Mouse (Mus musculus) midbrain, postnatal 0 days (tissue): ENCODE measurements at regions not wholly inside any gene's neighbourhood (a gene's known extent, or its start where the extent isn't known, plus 50 kb on each side); places are given as distances from the start of the nearest gene placed in this dataset.

ENCODE experiments used
- ATAC-seq: fragments of 200-750 bp; cut with Nextera tagmentation; 2 replicates; pipeline ENCODE4 v1.8.0; 2017; ENCODE audit warnings: moderate number of reproducible peaks, mild to moderate bottlenecking, moderate TSS enrichment, moderate library complexity; ENCODE audit not compliant: low FRiP score
- DNase-seq: peaks from one replicate; pipeline ENCODE4 v3.0.0-alpha.2; 2015; ENCODE audit warnings: low spot score
- H3K27ac ChIP-seq: fragments of 300-500 bp; sonication (generic); 2 replicates; pipeline ENCODE4 v1.5.1; 2014; ENCODE audit warnings: low read depth, mild to moderate bottlenecking, low read length, mixed read lengths
- H3K27me3 ChIP-seq: fragments of 300-500 bp; sonication (generic); 2 replicates; pipeline ENCODE4 v1.6.1; 2014; ENCODE audit warnings: low read length, control low read depth, mixed read lengths; ENCODE audit not compliant: insufficient read depth
- H3K36me3 ChIP-seq: fragments of 300-500 bp; sonication (generic); 2 replicates; pipeline ENCODE4 v1.6.1; 2014; ENCODE audit warnings: low read length, control low read depth, mixed read lengths; ENCODE audit not compliant: insufficient read depth
- H3K4me1 ChIP-seq: fragments of 300-500 bp; sonication (generic); 2 replicates; pipeline ENCODE4 v1.6.1; 2014; ENCODE audit warnings: mild to moderate bottlenecking, control low read depth, antibody characterized with exemption, low read length, mixed read lengths; ENCODE audit not compliant: insufficient read depth
- H3K4me2 ChIP-seq: fragments of 300-500 bp; sonication (generic); 2 replicates; pipeline ENCODE4 v1.6.1; 2014; ENCODE audit warnings: low read depth, mild to moderate bottlenecking, low read length, mixed read lengths; ENCODE audit not compliant: poor library complexity, severe bottlenecking
- H3K4me3 ChIP-seq: fragments of 300-500 bp; sonication (generic); 2 replicates; pipeline ENCODE4 v1.5.1; 2014; ENCODE audit warnings: low read depth, mild to moderate bottlenecking, low read length, moderate library complexity
- H3K9ac ChIP-seq: fragments of 300-500 bp; sonication (generic); replicated peaks from 2 replicates; pipeline ENCODE4 v1.6.1; 2014; ENCODE audit warnings: mild to moderate bottlenecking, low read length, moderate library complexity, mixed read lengths; ENCODE audit not compliant: poor library complexity, severe bottlenecking
- H3K9me3 ChIP-seq: fragments of 300-500 bp; sonication (generic); 2 replicates; pipeline ENCODE4 v1.6.1; 2016; ENCODE audit warnings: low read length, control low read depth
- CTCF ChIP-seq: IDR thresholded peaks from 2 replicates; pipeline ENCODE4 v1.5.1; 2016; ENCODE audit warnings: antibody characterized with exemption, mild to moderate bottlenecking
- WGBS: fragments of 180-500 bp; shearing (Covaris S2); extraction: QIAGEN DNeasy Blood & Tissue Kit; methylation state at CpG from one replicate; pipeline ENCODE4 v1.1.7; 2014; 5-methylcytosine and 5-hydroxymethylcytosine counted together

DNA sequence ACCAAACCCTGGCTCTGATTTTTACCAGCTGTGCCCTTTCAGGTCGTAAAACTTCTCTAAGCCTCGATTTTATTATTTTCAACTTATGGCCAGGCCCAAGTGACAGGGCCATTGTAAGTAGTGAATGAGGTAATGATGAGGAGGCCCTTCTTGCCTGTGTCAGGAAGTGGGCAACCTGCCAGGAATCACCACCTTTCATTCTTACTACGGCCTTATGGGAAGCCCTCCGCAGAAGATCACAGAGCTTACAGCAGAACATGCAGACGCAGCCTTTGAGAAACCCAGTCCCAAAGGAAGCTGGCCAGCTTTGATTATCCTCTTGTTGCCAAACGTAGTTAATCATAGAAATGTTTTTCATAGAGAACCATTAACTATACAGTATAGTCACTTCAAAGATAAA, 124.9 kb upstream of the Mpp6 start:
- Histone ChIP-seq H3K9ac (no peak overlapping the region), H3K4me1 (no peaks in the 10 kb centered on the region), H3K4me3 (no peak overlapping the region), H3K4me2 (no peak overlapping the region), H3K27me3 (no peaks in the 10 kb centered on the region), H3K9me3 (no peaks in the 10 kb centered on the region), H3K36me3 (no peaks in the 10 kb centered on the region), H3K27ac (no peak overlapping the region)
- ATAC-seq (no peak), DNase-seq (no peak)
- TF ChIP-seq CTCF = no peak
- WGBS = 26% methylated on average over 6 of the region's 6 CpGs

DNA sequence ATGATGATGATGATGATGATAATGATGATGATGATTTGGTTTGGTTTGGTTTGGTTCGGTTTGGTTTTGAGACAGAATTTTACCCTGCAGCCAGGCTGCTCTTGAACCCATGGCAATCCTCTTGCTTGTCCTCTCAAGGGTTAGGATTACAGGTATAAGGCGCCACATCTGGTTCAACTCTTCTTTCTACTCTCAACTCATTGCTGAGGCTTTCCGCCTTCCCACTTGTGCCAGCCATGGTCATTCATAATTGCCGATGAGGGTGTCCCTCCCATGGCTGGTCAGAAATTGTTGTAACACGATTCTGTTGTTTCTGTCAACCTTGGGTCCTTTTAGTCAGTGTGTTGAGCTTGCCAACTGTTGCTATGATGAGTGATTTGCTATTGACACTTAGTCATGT, 122.9 kb upstream of the Mpp6 start:
- no peaks in the 10 kb centered on the region for H3K36me3 ChIP-seq
- 95% methylated on average over 5 of the region's 5 CpGs for WGBS
- H3K9me3 ChIP-seq = no peaks in the 10 kb centered on the region
- H3K4me3 ChIP-seq = no peak overlapping the region
- H3K27me3 ChIP-seq = no peaks in the 10 kb centered on the region
- H3K4me2 ChIP-seq = no peak overlapping the region
- no peak overlapping the region for H3K27ac ChIP-seq
- ATAC-seq = no peak
- TF ChIP-seq CTCF = no peak
- H3K9ac ChIP-seq = no peak overlapping the region
- DNase-seq = no peak
- H3K4me1 ChIP-seq = no peaks in the 10 kb centered on the region

DNA sequence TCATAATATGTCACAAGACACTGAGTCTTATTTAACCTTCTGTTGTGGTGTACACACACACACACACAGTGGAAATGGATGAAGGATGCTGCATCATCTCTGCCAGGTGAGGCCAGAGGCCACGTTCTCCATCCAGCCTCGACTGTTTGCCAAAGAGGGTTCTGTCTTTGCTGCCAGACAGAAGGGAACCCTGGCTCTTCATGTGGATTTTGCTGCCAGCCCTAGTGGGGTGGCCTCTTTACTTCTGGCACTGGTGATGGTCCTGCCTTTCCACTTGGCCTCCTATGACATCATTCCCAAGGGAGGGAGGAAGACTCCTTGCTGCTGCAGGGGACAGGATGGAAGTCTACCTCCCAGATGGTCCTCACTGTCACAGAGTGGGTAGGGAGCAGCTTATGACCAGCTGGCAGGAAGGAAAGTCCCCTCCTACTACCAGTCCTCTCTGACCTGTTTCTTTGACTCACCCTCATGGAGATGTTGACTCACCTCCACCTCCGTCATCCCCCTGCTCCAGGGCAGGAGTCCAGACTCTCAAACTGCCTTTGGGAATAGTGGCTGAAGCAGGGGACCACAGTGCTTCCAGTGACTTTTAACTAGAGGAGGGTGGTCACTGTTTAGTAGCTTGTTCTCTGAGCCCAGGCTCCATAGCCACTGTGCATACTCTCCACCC, 122.4 kb upstream of the Mpp6 start:
- ATAC-seq (no peak), DNase-seq (no peak)
- H3K4me2 ChIP-seq = no peak overlapping the region
- H3K27ac ChIP-seq = no peak overlapping the region
- no peaks in the 10 kb centered on the region for H3K9me3 ChIP-seq
- H3K36me3 ChIP-seq = no peaks in the 10 kb centered on the region
- H3K4me3 ChIP-seq = no peak overlapping the region
- H3K9ac ChIP-seq = no peak overlapping the region
- no peaks in the 10 kb centered on the region for H3K4me1 ChIP-seq
- 89% methylated on average over 3 of the region's 3 CpGs for WGBS
- TF ChIP-seq CTCF = no peak
- no peaks in the 10 kb centered on the region for H3K27me3 ChIP-seq

DNA sequence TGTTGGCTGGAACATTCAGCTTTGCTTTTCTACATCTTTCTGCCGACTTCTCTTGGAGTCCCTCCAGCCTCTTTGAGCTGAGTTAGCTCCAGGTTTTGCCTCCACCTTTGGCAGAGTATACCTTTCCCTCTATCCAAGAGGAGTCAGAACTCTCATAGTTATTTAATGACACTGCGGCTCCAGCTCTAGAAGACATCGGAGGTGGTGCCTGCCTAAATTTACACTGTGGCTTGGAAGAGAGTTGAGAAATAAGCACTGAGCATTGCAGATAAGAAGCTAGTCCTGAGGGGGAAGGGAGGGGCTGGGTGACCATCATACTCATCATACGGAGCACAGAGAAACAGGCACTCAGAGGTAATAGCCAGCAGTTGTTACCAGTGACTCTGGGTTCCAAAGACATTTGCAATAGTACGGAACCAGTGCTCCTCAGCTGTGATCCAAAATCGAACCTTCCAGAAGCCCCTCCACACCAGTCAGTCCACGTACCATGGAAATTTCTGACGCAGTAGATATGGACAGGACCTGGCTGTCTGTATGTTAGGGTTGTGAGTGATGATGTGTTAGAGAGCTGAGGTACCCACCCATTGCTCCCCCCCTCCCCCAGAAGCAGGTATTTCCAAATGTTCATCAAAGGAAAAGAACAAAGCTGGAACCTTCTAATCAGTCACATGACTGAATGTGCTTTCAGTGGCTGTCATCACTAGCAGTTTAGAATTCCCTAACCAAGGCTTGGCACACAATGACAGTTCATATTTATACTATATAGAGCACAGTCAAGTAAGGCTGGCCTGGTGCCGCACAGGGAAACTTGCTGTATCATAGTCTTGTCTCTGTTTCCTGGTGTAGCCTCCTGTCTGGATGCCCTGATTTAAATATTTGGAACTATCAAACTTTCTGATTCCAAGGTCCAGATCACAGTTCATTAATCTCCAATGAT, 120.2 kb upstream of the Mpp6 start:
- no peaks in the 10 kb centered on the region for H3K9me3 ChIP-seq
- DNase-seq (no peak), ATAC-seq (no peak)
- H3K27ac ChIP-seq = no peak overlapping the region
- no peak overlapping the region for H3K4me3 ChIP-seq
- WGBS = 90% methylated on average over 9 of the region's 9 CpGs
- H3K4me1 ChIP-seq = no peaks in the 10 kb centered on the region
- no peaks in the 10 kb centered on the region for H3K36me3 ChIP-seq
- H3K27me3 ChIP-seq = no peaks in the 10 kb centered on the region
- no peak for TF ChIP-seq CTCF
- no peak overlapping the region for H3K4me2 ChIP-seq
- no peak overlapping the region for H3K9ac ChIP-seq

DNA sequence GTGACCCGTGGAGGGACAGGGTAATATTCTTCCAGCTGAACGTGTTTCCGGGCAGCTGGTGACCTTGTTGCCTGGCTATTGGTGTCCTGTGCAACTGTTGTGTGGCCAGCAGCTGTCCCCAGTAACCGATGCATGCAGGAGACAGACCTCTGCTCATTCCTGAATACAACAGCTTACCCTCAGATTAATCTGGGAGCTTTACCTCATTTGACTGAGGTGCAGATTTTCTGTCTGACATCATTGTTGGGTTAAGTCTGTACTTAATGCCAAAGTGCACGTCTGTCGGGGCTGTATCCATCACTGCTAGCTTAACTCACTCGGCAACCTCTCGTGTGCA, 119.6 kb upstream of the Mpp6 start:
- 46% methylated on average over 8 of the region's 8 CpGs for WGBS
- ATAC-seq (no peak), DNase-seq (no peak)
- Histone ChIP-seq H3K36me3 (no peaks in the 10 kb centered on the region), H3K9me3 (no peaks in the 10 kb centered on the region), H3K9ac (no peak overlapping the region), H3K27ac (no peak overlapping the region), H3K4me3 (no peak overlapping the region), H3K4me1 (no peaks in the 10 kb centered on the region), H3K27me3 (no peaks in the 10 kb centered on the region), H3K4me2 (no peak overlapping the region)
- no peak for TF ChIP-seq CTCF

DNA sequence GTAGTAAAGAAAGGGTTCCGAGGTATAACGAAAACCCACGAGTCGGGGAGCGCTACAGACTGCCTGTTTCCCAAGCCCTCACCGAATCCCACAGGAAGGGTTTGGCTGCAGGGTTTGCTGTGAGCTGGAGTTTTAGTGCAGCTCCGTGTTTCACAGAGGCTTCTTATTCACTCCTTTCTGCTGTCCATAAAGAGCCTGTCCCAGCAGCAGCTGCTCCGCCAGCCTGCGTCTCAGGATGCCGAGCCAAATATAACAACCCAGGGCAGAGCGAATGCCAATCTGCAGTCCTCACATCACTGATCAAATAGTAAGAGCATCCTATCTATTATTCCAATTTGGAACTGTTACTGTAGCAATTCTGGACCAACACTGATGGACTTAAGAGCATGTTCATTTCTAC, 110.7 kb upstream of the Mpp6 start:
- H3K4me2 ChIP-seq = no peak overlapping the region
- TF ChIP-seq CTCF = no peak
- no peak overlapping the region for H3K27ac ChIP-seq
- DNase-seq (peak; percentile 30), ATAC-seq (no peak)
- H3K4me3 ChIP-seq = no peak overlapping the region
- no peaks in the 10 kb centered on the region for H3K36me3 ChIP-seq
- WGBS = 73% methylated on average over 11 of the region's 11 CpGs
- H3K9ac ChIP-seq = no peak overlapping the region
- H3K27me3 ChIP-seq = no peaks in the 10 kb centered on the region
- no peaks in the 10 kb centered on the region for H3K9me3 ChIP-seq
- H3K4me1 ChIP-seq = no peaks in the 10 kb centered on the region
